Mouse (Mus musculus) forebrain, embryonic 14.5 days (tissue): ENCODE measurements around the gene Lca5. TPM values are rescaled to one million over a fixed set of nuclear protein-coding genes. Genes with fewer than 3 reads are reported as not detected.

Experiments
- ATAC-seq: fragments of 200-750 bp; cut with Nextera tagmentation; 2 replicates; pipeline ENCODE4 v1.8.0; 2017; ENCODE audit warnings: mild to moderate bottlenecking, moderate library complexity
- DNase-seq: peaks from one replicate; pipeline ENCODE4 v3.0.0-alpha.2; 2015; ENCODE audit warnings: low spot score
- H3K27ac ChIP-seq: fragments of 300-500 bp; sonication (generic); 2 replicates; pipeline ENCODE4 v1.5.1; 2014; ENCODE audit warnings: low read depth, mild to moderate bottlenecking, control low read depth, low read length, moderate library complexity
- H3K27me3 ChIP-seq: fragments of 300-500 bp; sonication (generic); replicated peaks from 2 replicates; pipeline ENCODE4 v1.6.1; 2014; ENCODE audit warnings: low read length, control low read depth, mixed read lengths; ENCODE audit not compliant: control insufficient read depth, insufficient read depth
- H3K36me3 ChIP-seq: fragments of 300-500 bp; sonication (generic); 2 replicates; pipeline ENCODE4 v1.6.1; 2014; ENCODE audit warnings: low read length, control low read depth; ENCODE audit not compliant: control insufficient read depth, insufficient read depth
- H3K4me1 ChIP-seq: fragments of 300-500 bp; sonication (generic); 2 replicates; pipeline ENCODE4 v1.6.1; 2014; ENCODE audit warnings: antibody characterized with exemption, low read length, control low read depth; ENCODE audit not compliant: control insufficient read depth, insufficient read depth
- H3K4me2 ChIP-seq: fragments of 300-500 bp; sonication (generic); 2 replicates; pipeline ENCODE4 v1.6.1; 2014; ENCODE audit warnings: mild to moderate bottlenecking, control low read depth, low read length
- H3K4me3 ChIP-seq: fragments of 300-500 bp; sonication (generic); 2 replicates; pipeline ENCODE4 v1.5.1; 2014; ENCODE audit warnings: low read depth, low read length, control low read depth
- H3K9ac ChIP-seq: fragments of 300-500 bp; sonication (generic); 2 replicates; pipeline ENCODE4 v1.6.1; 2014; ENCODE audit warnings: mild to moderate bottlenecking, low read length, control low read depth, moderate library complexity
- H3K9me3 ChIP-seq: fragments of 300-500 bp; sonication (generic); replicated peaks from 2 replicates; pipeline ENCODE4 v1.6.1; 2016; ENCODE audit warnings: low read length, control low read depth, mixed read lengths; ENCODE audit not compliant: control insufficient read depth
- WGBS: fragments of 180-500 bp; shearing (Covaris S2); extraction: QIAGEN DNeasy Blood & Tissue Kit; methylation state at CpG from one replicate; pipeline ENCODE4 v1.1.7; 2014; 5-methylcytosine and 5-hydroxymethylcytosine counted together
- polyA plus RNA-seq: library from polyadenylated mRNA; unstranded; fragments of >200 nt; fragmentation: Nextera tagmentation; extraction: Ambion mirVana; gene quantifications from 2 replicates; pipeline ENCODE4 v1.2.1, GENCODE M21; 2014

Lca5 gene
- polyA plus RNA-seq, 1 experiment from 2014 or later = 23.8 TPM

GRCm38 (mm10) chr9:83400783-83401182 lies 40.1 kb downstream of the Lca5 start:
- peaks cover 19% of the 10 kb centered on the region; the same call in 1 of the 2 replicates for H3K36me3 ChIP-seq
- DNase-seq (no peak), ATAC-seq (no peak)
- no peaks in the 10 kb centered on the region for H3K4me1 ChIP-seq
- 62% methylated on average over 3 of the region's 3 CpGs for WGBS
- no peak overlapping the region for H3K27ac ChIP-seq
- no peak overlapping the region for H3K4me3 ChIP-seq
- no peak overlapping the region for H3K4me2 ChIP-seq
- H3K27me3 ChIP-seq = no peaks in the 10 kb centered on the region
- no peaks in the 10 kb centered on the region for H3K9me3 ChIP-seq
- no peak overlapping the region for H3K9ac ChIP-seq

DNA sequence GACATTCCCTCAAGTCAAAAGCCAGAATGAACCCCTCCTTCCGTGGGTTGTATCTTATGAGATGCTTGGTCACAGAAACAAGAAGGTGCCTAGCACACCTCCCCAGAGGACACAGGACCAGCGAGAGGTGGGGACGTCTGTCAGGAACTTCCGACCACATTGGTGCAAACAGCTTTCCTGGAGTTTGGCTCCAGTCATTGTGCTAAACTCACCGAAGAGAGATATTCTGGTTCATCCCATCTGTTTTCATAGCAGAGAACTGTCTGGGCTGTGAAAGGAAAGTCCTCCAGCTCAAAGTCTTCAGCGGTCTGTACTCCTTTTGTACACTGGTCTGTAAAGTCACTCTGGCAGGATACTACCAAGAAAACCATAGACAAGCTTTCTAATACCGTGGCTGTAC lies 41.5 kb downstream of the Lca5 start:
- H3K4me1 ChIP-seq = no peaks in the 10 kb centered on the region
- ATAC-seq (no peak), DNase-seq (no peak)
- 88% methylated on average over 7 of the region's 7 CpGs for WGBS
- H3K27ac ChIP-seq = no peak overlapping the region
- no peaks in the 10 kb centered on the region for H3K27me3 ChIP-seq
- no peak overlapping the region for H3K9ac ChIP-seq
- H3K4me3 ChIP-seq = no peak overlapping the region
- peaks cover 28% of the 10 kb centered on the region for H3K36me3 ChIP-seq
- no peak overlapping the region for H3K4me2 ChIP-seq
- H3K9me3 ChIP-seq = no peaks in the 10 kb centered on the region

- H3K9me3 ChIP-seq = no peaks in the 10 kb centered on the region
- no peak overlapping the region for H3K4me2 ChIP-seq
- no peaks in the 10 kb centered on the region for H3K27me3 ChIP-seq
- H3K9ac ChIP-seq = no peak overlapping the region
- 85% methylated on average over 6 of the region's 6 CpGs for WGBS
- no peak overlapping the region for H3K4me3 ChIP-seq
- ATAC-seq = no peak
- DNase-seq = no peak
- no peak overlapping the region for H3K27ac ChIP-seq
- H3K4me1 ChIP-seq = no peaks in the 10 kb centered on the region
- peaks cover 35% of the 10 kb centered on the region for H3K36me3 ChIP-seq
These were observed 42.7 kb downstream of the Lca5 start for GRCm38 (mm10) chr9:83398260-83398659.

GRCm38 (mm10) chr9:83395456-83395855 lies 45.5 kb downstream of the Lca5 start:
- ATAC-seq (no peak), DNase-seq (no peak)
- Histone ChIP-seq H3K9me3 (no peaks in the 10 kb centered on the region), H3K27me3 (no peaks in the 10 kb centered on the region), H3K4me3 (no peak overlapping the region), H3K36me3 (peaks cover 31% of the 10 kb centered on the region), H3K4me2 (no peak overlapping the region), H3K9ac (no peak overlapping the region), H3K4me1 (no peaks in the 10 kb centered on the region), H3K27ac (no peak overlapping the region)
- 95% methylated on average over 15 of the region's 15 CpGs for WGBS

GRCm38 (mm10) chr9:83391996-83392395 lies 48.9 kb downstream of the Lca5 start:
- Histone ChIP-seq H3K27me3 (no peaks in the 10 kb centered on the region), H3K4me2 (no peak overlapping the region), H3K4me3 (no peak overlapping the region), H3K9me3 (no peaks in the 10 kb centered on the region), H3K36me3 (peaks cover 20% of the 10 kb centered on the region), H3K9ac (no peak overlapping the region), H3K27ac (no peak overlapping the region), H3K4me1 (no peaks in the 10 kb centered on the region; the same call in 1 of the 2 replicates)
- 77% methylated on average over 11 of the region's 11 CpGs for WGBS
- DNase-seq = no peak
- ATAC-seq = no peak

DNA sequence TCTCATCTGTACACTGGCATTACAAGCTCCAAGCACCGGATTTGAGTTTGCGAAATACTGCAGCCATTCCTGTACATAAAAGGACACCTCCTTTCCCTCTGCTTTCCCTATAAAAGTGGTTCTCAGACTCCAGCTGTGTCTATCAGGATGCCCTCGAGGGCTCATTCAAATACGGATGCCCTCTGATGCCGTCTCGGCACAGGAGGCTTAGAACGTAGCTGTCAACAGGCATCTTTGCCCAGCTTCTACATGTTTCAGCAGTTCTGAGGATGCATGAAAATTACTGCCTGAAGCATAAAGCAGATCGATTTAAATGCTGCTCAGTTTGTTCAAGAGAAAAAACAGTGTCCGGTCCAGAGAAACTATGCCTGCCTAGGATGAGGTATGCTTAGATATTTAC lies 51.4 kb downstream of the Lca5 start:
- 77% methylated on average over 9 of the region's 9 CpGs for WGBS

DNA sequence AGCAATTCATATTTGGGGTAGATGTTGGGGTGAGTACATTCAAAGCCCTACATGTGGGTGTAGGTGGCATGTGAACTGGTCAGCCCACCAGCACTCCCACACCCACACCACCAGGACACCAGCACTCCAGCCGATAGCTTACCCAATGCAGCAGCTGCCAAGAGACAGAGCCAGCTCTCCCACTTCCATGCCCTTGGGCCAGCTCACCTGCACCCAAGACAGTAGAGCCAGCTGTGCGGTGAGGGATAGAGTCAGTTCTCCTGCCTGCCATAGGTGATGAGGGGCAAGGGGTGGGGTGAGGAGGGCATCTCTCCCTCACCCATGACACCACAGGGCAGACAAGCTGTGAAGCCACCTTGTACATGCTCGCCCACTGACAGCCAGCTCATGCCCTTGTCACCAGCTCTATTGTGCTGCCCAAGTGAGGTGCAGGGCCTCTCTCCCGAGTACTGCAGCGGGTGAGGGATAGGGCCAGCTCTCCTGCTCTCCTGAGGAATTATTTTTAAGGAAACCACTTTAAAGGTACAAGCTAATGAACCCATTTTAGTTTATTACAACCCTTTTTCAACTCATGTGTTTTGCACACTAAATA lies 54.6 kb downstream of the Lca5 start:
- DNase-seq = no peak
- WGBS = 77% methylated on average over 5 of the region's 5 CpGs
- no peak overlapping the region for H3K4me2 ChIP-seq
- no peaks in the 10 kb centered on the region for H3K27me3 ChIP-seq
- no peaks in the 10 kb centered on the region for H3K9me3 ChIP-seq
- no peaks in the 10 kb centered on the region for H3K36me3 ChIP-seq
- H3K4me1 ChIP-seq = no peaks in the 10 kb centered on the region; the same call in 1 of the 2 replicates
- H3K27ac ChIP-seq = no peak overlapping the region
- no peak overlapping the region for H3K9ac ChIP-seq
- ATAC-seq = no peak
- H3K4me3 ChIP-seq = no peak overlapping the region

More for the DNA sequence above, 51.4 kb downstream of the Lca5 start:
- Histone ChIP-seq H3K4me1 (no peaks in the 10 kb centered on the region; the same call in 1 of the 2 replicates), H3K36me3 (peaks cover 13% of the 10 kb centered on the region), H3K27me3 (no peaks in the 10 kb centered on the region), H3K4me3 (no peak overlapping the region), H3K4me2 (no peak overlapping the region), H3K27ac (no peak overlapping the region), H3K9me3 (no peaks in the 10 kb centered on the region), H3K9ac (no peak overlapping the region)
- DNase-seq (no peak), ATAC-seq (no peak)

DNA sequence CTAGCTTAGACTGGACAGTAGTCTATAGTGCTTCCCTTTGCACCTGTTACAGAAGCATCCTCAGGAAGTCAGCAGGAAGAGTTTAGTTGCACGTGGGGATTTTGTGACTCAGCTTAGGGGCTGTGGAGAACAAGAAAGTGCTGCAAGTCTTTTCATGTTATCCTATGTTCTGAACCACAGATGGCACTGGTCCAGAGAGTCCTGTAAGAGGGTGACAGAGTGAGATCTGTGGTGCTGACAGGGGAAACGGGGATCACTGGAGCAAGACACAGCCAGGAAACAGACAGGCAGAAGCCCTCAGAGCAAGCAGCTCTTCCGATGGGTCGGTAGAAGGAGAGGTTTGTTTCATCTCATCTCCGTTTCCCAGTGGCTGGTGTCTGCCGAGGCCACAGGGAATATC lies 55.6 kb downstream of the Lca5 start:
- H3K27ac ChIP-seq = no peak overlapping the region
- ATAC-seq = no peak

DNA sequence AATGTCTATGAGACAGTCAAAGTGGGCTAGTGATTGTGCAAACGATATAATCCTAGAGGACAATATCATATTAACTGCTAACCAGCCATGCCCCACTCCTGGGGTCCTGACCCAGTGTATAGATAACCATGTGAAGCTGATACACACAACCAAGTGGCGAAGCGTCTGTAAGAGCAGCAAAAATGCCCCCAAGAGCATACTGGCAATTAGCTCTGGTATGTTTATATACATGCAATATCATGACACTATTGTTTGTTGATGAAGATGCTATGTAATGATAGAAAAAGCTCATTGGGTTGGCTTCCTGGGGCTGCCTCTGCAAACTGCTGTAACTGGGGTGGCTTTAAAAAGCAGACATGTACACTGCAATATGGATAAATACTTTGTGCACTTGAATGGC lies 57.7 kb downstream of the Lca5 start:
- no peaks in the 10 kb centered on the region; the same call in 1 of the 2 replicates for H3K4me1 ChIP-seq
- WGBS = 69% methylated on average over 3 of the region's 3 CpGs

More for the DNA sequence above, 55.6 kb downstream of the Lca5 start:
- H3K27me3 ChIP-seq = no peaks in the 10 kb centered on the region
- no peak for DNase-seq
- no peaks in the 10 kb centered on the region for H3K36me3 ChIP-seq
- no peaks in the 10 kb centered on the region; the same call in 1 of the 2 replicates for H3K4me1 ChIP-seq
- H3K4me2 ChIP-seq = no peak overlapping the region
- WGBS = 74% methylated on average over 6 of the region's 6 CpGs
- no peaks in the 10 kb centered on the region for H3K9me3 ChIP-seq
- no peak overlapping the region for H3K9ac ChIP-seq
- no peak overlapping the region for H3K4me3 ChIP-seq

More for the DNA sequence above, 57.7 kb downstream of the Lca5 start:
- Histone ChIP-seq H3K36me3 (no peaks in the 10 kb centered on the region), H3K4me3 (no peak overlapping the region), H3K27me3 (no peaks in the 10 kb centered on the region), H3K4me2 (no peak overlapping the region), H3K9me3 (no peaks in the 10 kb centered on the region), H3K9ac (no peak overlapping the region), H3K27ac (no peak overlapping the region)
- ATAC-seq (no peak), DNase-seq (no peak)
